Mouse (Mus musculus): ENCODE measurements around the gene Glrb.

GRCm38 (mm10) chr3:80878571-80878970 is 34.9 kb downstream of the Glrb start:
- TF ChIP-seq CTCF (IDR thresholded peaks at IDR 0.05; ENCODE audit: insufficient read depth, low read length) (no peak), POLR2A (IDR thresholded peaks at IDR 0.05; ENCODE audit: borderline replicate concordance, extremely low read depth, low read depth, low read length) (no peak)

Data from lung, adult 2 months (tissue).